Mouse (Mus musculus): Measurements from ENCODE around the gene Klk5. TPM values are rescaled to one million over a fixed set of nuclear protein-coding genes. Genes with fewer than 3 reads are reported as not detected.
A peak's percentile ranks its signal among the peaks of the same experiment; 100 is the strongest.

Gene Klk5
- polyA plus RNA-seq, 1 experiment from 2014 or later = not detected

GRCm38 (mm10) chr7:43882346-43882745 lies 40.6 kb downstream of the Klk5 start:
- H3K27ac ChIP-seq (ENCODE audit: low read depth) = no peak overlapping the region
- H3K4me3 ChIP-seq (ENCODE audit: low read depth, low read length) = no peak overlapping the region
- ATAC-seq = no peak
- DNase-seq = no peak
- no peaks in the 10 kb centered on the region for H3K36me3 ChIP-seq (replicated peaks; ENCODE audit: insufficient read depth, low read length)
- TF ChIP-seq CTCF (IDR thresholded peaks at IDR 0.05; ENCODE audit: low read depth) (no peak), EP300 (IDR thresholded peaks at IDR 0.05; ENCODE audit: low read depth) (no peak)
- no peak overlapping the region for H3K9ac ChIP-seq (replicated peaks)
- H3K4me1 ChIP-seq (ENCODE audit: insufficient read depth) = no peaks in the 10 kb centered on the region
- H3K4me2 ChIP-seq (ENCODE audit: low read depth, low read length) = no peak overlapping the region
- no peaks in the 10 kb centered on the region for H3K27me3 ChIP-seq (ENCODE audit: insufficient read depth, low read length)
- no peaks in the 10 kb centered on the region for H3K9me3 ChIP-seq (ENCODE audit: low read length)
- WGBS (ENCODE audit: insufficient replicate concordance) = 18% methylated on average over 4 of the region's 4 CpGs

DNA sequence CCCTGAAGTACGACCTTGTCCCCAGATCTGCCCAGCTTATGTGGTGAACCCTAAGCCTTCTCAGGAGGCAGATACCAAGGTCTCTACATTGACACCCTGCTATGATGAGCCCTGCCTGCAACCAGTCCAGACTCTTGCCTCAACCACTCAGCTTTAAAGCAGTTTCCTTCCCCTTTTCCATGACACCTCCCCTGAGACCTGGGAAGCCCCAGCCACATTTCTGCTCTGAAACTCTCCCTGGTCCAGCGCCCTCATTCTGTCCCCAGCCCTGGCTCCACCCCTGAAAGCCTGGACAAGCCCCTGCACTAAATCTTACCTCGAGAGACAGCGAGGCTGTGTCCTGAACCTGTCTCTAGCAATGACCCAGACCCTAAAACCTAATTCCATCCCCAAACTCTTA lies 41.0 kb downstream of the Klk5 start:
- DNase-seq = no peak
- 13% methylated on average over 4 of the region's 4 CpGs for WGBS (ENCODE audit: insufficient replicate concordance)
- no peak for ATAC-seq
- H3K4me3 ChIP-seq (ENCODE audit: low read depth, low read length) = no peak overlapping the region
- no peaks in the 10 kb centered on the region for H3K27me3 ChIP-seq (ENCODE audit: insufficient read depth, low read length)
- no peaks in the 10 kb centered on the region for H3K4me1 ChIP-seq (ENCODE audit: insufficient read depth)
- H3K4me2 ChIP-seq (ENCODE audit: low read depth, low read length) = no peak overlapping the region
- no peaks in the 10 kb centered on the region for H3K9me3 ChIP-seq (ENCODE audit: low read length)
- H3K9ac ChIP-seq (replicated peaks) = no peak overlapping the region
- no peaks in the 10 kb centered on the region for H3K36me3 ChIP-seq (replicated peaks; ENCODE audit: insufficient read depth, low read length)
- H3K27ac ChIP-seq (ENCODE audit: low read depth) = no peak overlapping the region
- TF ChIP-seq EP300 (IDR thresholded peaks at IDR 0.05; ENCODE audit: low read depth) = no peak
- no peak for TF ChIP-seq CTCF (IDR thresholded peaks at IDR 0.05; ENCODE audit: low read depth)

DNA sequence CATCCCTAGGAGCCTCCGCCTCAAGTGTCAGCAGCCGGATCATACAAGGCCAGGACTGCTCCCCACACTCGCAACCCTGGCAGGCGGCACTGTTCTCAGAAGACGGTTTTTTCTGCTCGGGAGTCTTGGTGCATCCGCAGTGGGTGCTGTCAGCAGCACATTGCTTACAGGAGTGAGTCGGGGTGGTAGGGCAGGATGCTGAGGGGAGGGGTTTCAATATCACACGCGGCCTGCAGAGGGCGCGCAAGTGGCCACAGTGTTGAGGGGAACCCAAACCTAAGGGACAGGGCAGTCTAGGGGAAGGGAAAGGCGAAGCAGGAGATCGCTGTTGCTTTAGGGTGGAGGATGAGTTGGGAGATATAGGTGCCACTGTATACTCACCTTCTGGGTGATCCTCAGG lies 41.8 kb downstream of the Klk5 start:
- Histone ChIP-seq H3K4me3 (ENCODE audit: low read depth, low read length) (no peak overlapping the region), H3K27ac (ENCODE audit: low read depth) (no peak overlapping the region), H3K4me2 (ENCODE audit: low read depth, low read length) (no peak overlapping the region), H3K4me1 (ENCODE audit: insufficient read depth) (no peaks in the 10 kb centered on the region), H3K36me3 (replicated peaks; ENCODE audit: insufficient read depth, low read length) (no peaks in the 10 kb centered on the region), H3K27me3 (ENCODE audit: insufficient read depth, low read length) (no peaks in the 10 kb centered on the region), H3K9me3 (ENCODE audit: low read length) (no peaks in the 10 kb centered on the region), H3K9ac (replicated peaks) (no peak overlapping the region)
- peak; percentile 58 for DNase-seq
- TF ChIP-seq CTCF (IDR thresholded peaks at IDR 0.05; ENCODE audit: low read depth) (peak; percentile 67), EP300 (IDR thresholded peaks at IDR 0.05; ENCODE audit: low read depth) (no peak)
- no peak for ATAC-seq
- 12% methylated on average over 14 of the region's 14 CpGs for WGBS (ENCODE audit: insufficient replicate concordance)

GRCm38 (mm10) chr7:43891365-43891764 lies 49.6 kb downstream of the Klk5 start:
- Histone ChIP-seq H3K4me1 (ENCODE audit: insufficient read depth) (no peaks in the 10 kb centered on the region), H3K4me2 (ENCODE audit: low read depth, low read length) (no peak overlapping the region), H3K27me3 (ENCODE audit: insufficient read depth, low read length) (no peaks in the 10 kb centered on the region), H3K9me3 (ENCODE audit: low read length) (no peaks in the 10 kb centered on the region), H3K4me3 (ENCODE audit: low read depth, low read length) (no peak overlapping the region), H3K27ac (ENCODE audit: low read depth) (no peak overlapping the region), H3K9ac (replicated peaks) (no peak overlapping the region), H3K36me3 (replicated peaks; ENCODE audit: insufficient read depth, low read length) (no peaks in the 10 kb centered on the region)
- TF ChIP-seq CTCF (IDR thresholded peaks at IDR 0.05; ENCODE audit: low read depth) = no peak
- TF ChIP-seq EP300 (IDR thresholded peaks at IDR 0.05; ENCODE audit: low read depth) = no peak
- 59% methylated on average over 5 of the region's 5 CpGs for WGBS (ENCODE audit: insufficient replicate concordance)
- DNase-seq (no peak), ATAC-seq (no peak)

GRCm38 (mm10) chr7:43891788-43892187 lies 50.0 kb downstream of the Klk5 start:
- Histone ChIP-seq H3K9me3 (ENCODE audit: low read length) (no peaks in the 10 kb centered on the region), H3K36me3 (replicated peaks; ENCODE audit: insufficient read depth, low read length) (no peaks in the 10 kb centered on the region), H3K27me3 (ENCODE audit: insufficient read depth, low read length) (no peaks in the 10 kb centered on the region), H3K4me2 (ENCODE audit: low read depth, low read length) (no peak overlapping the region), H3K4me1 (ENCODE audit: insufficient read depth) (no peaks in the 10 kb centered on the region), H3K27ac (ENCODE audit: low read depth) (no peak overlapping the region), H3K9ac (replicated peaks) (no peak overlapping the region), H3K4me3 (ENCODE audit: low read depth, low read length) (no peak overlapping the region)
- no peak for DNase-seq
- WGBS (ENCODE audit: insufficient replicate concordance) = 39% methylated on average over 3 of the region's 3 CpGs
- no peak for TF ChIP-seq EP300 (IDR thresholded peaks at IDR 0.05; ENCODE audit: low read depth)
- no peak for TF ChIP-seq CTCF (IDR thresholded peaks at IDR 0.05; ENCODE audit: low read depth)
- ATAC-seq = no peak

GRCm38 (mm10) chr7:43894836-43895235 lies 53.1 kb downstream of the Klk5 start:
- WGBS (ENCODE audit: insufficient replicate concordance) = 13% methylated on average over 1 of the region's 1 CpGs
- Histone ChIP-seq H3K4me3 (ENCODE audit: low read depth, low read length) (no peak overlapping the region), H3K27ac (ENCODE audit: low read depth) (no peak overlapping the region), H3K9me3 (ENCODE audit: low read length) (no peaks in the 10 kb centered on the region), H3K4me2 (ENCODE audit: low read depth, low read length) (no peak overlapping the region), H3K36me3 (replicated peaks; ENCODE audit: insufficient read depth, low read length) (no peaks in the 10 kb centered on the region), H3K9ac (replicated peaks) (no peak overlapping the region), H3K27me3 (ENCODE audit: insufficient read depth, low read length) (no peaks in the 10 kb centered on the region), H3K4me1 (ENCODE audit: insufficient read depth) (no peaks in the 10 kb centered on the region)
- DNase-seq (peak; percentile 77), ATAC-seq (peak; percentile 49)
- peak; percentile 85 for TF ChIP-seq CTCF (IDR thresholded peaks at IDR 0.05; ENCODE audit: low read depth)
- TF ChIP-seq EP300 (IDR thresholded peaks at IDR 0.05; ENCODE audit: low read depth) = no peak

Other genes starting within 250 kb of the Klk5 start
- gene Zfp819, start 234.8 kb upstream of the Klk5 start, polyA plus RNA-seq (2015; fragmentation: Nextera tagmentation; extraction: Ambion mirVana) = not detected in 2 replicates
- gene Ceacam18, start 207.3 kb upstream of the Klk5 start, polyA plus RNA-seq (2015; fragmentation: Nextera tagmentation; extraction: Ambion mirVana) = 0.14 TPM in 1 of 2 replicates, not detected in the other
- 5.1 and 5.8 TPM in 2 replicates for gene Siglece, start 181.8 kb upstream of the Klk5 start, polyA plus RNA-seq (2015; fragmentation: Nextera tagmentation; extraction: Ambion mirVana)
- gene Ctu1, start 170.0 kb upstream of the Klk5 start, polyA plus RNA-seq (2015; fragmentation: Nextera tagmentation; extraction: Ambion mirVana) = 3.2 and 4.5 TPM in 2 replicates
- not detected in 2 replicates for gene Klk14, start 151.6 kb upstream of the Klk5 start, polyA plus RNA-seq (2015; fragmentation: Nextera tagmentation; extraction: Ambion mirVana)
- gene Klk13, start 129.4 kb upstream of the Klk5 start, polyA plus RNA-seq (2015; fragmentation: Nextera tagmentation; extraction: Ambion mirVana) = not detected in 2 replicates
- not detected in 2 replicates for gene Klk12, start 73.1 kb upstream of the Klk5 start, polyA plus RNA-seq (2015; fragmentation: Nextera tagmentation; extraction: Ambion mirVana)
- not detected in 2 replicates for gene Klk11, start 67.4 kb upstream of the Klk5 start, polyA plus RNA-seq (2015; fragmentation: Nextera tagmentation; extraction: Ambion mirVana)
- gene Klk10, start 60.9 kb upstream of the Klk5 start, polyA plus RNA-seq (2015; fragmentation: Nextera tagmentation; extraction: Ambion mirVana) = not detected in 2 replicates
- gene Klk9, start 50.1 kb upstream of the Klk5 start, polyA plus RNA-seq (2015; fragmentation: Nextera tagmentation; extraction: Ambion mirVana) = not detected in 2 replicates
- gene Klk8, start 44.4 kb upstream of the Klk5 start, polyA plus RNA-seq (2015; fragmentation: Nextera tagmentation; extraction: Ambion mirVana) = 2.2 and 3.2 TPM in 2 replicates
- gene Klk7, start 30.7 kb upstream of the Klk5 start, polyA plus RNA-seq (2015; fragmentation: Nextera tagmentation; extraction: Ambion mirVana) = not detected in 2 replicates
- not detected in 2 replicates for gene Klk6, start 17.5 kb upstream of the Klk5 start, polyA plus RNA-seq (2015; fragmentation: Nextera tagmentation; extraction: Ambion mirVana)
- not detected in 2 replicates for gene Klk4, start 39.2 kb downstream of the Klk5 start, polyA plus RNA-seq (2015; fragmentation: Nextera tagmentation; extraction: Ambion mirVana)
- not detected in 2 replicates for gene Klk15, start 91.8 kb downstream of the Klk5 start, polyA plus RNA-seq (2015; fragmentation: Nextera tagmentation; extraction: Ambion mirVana)
- gene Klk1b8, start 108.7 kb downstream of the Klk5 start, polyA plus RNA-seq (2015; fragmentation: Nextera tagmentation; extraction: Ambion mirVana) = not detected in 2 replicates
- gene Klk1b1, start 124.8 kb downstream of the Klk5 start, polyA plus RNA-seq (2015; fragmentation: Nextera tagmentation; extraction: Ambion mirVana) = not detected in 2 replicates
- gene Klk1b9, start 134.1 kb downstream of the Klk5 start, polyA plus RNA-seq (2015; fragmentation: Nextera tagmentation; extraction: Ambion mirVana) = not detected in 2 replicates
- gene Klk1b11, start 153.9 kb downstream of the Klk5 start, polyA plus RNA-seq (2015; fragmentation: Nextera tagmentation; extraction: Ambion mirVana) = not detected in 2 replicates
- not detected in 2 replicates for gene Klk1b26, start 170.2 kb downstream of the Klk5 start, polyA plus RNA-seq (2015; fragmentation: Nextera tagmentation; extraction: Ambion mirVana)
- not detected in 2 replicates for gene Klk1b27, start 210.3 kb downstream of the Klk5 start, polyA plus RNA-seq (2015; fragmentation: Nextera tagmentation; extraction: Ambion mirVana)